8 mouse cellular contexts compared by ENCODE assay signal in the genomic region with DNA sequence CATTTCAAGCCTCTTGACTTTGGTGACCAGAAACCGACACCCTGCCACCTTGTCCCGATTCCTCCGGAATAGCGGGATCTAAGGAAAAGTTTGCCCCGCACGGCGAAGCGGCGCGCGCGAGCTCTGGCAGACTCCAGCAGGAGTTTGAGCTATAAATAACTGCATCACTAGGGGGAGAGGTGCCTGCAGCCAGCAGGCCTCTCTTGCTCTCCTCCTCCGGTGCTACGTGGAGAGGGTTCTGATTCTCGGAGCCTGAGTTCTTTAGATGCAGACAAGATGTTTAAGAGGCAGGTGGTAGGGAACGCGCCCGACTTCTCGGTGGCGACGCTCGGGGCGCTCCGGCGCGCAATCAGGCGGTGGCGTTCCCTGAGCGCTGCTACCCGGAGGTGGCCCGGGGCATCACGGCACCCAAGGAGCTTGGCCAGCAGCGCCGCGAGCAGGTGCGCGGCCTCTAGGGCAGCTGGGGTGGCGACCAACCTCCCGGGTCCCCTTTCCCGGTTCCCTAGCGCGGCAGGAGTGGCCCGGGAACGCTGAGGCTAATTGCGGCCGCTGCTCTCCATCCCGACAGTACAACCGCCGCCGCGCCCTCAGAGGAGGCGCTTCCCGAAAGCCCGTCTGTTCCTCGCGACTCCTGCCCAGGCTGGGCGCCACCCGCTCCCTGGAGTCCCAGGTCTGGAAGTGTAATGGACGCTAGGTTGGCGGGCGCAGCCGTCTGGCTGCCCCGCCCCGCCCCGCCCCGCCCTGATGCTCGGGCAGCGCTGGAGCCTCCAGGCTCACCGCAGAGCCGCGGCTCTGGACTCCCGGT. TPM values are rescaled to one million over a fixed set of nuclear protein-coding genes. Genes with fewer than 3 reads are reported as not detected.
DNase-seq lines count a peak whose midpoint lies in the region; ATAC-seq and TF ChIP-seq lines count a peak whose summit lies in the region.

No protein-coding gene starts in this region.

- peak; percentile 43; the same call in 1 of the 2 replicates for TF ChIP-seq POLR2A in cortical plate, adult 2 months (IDR thresholded peaks at IDR 0.05; ENCODE audit: extremely low read depth, insufficient read depth, low read length)

- no peaks in the 10 kb centered on the region for H3K4me1 ChIP-seq in cortical plate, adult 2 months (ENCODE audit: control insufficient read depth, insufficient read depth, low read length)
- 0 out of 2 replicates have a peak, but pooled peaks cover 3% of the 10 kb centered on the region for H3K4me1 ChIP-seq in hindbrain, embryonic 13.5 days (replicated peaks)

- peak overlapping the region; percentile 69 for H3K4me2 ChIP-seq in hindbrain, embryonic 13.5 days

- peak overlapping the region; percentile 97 for H3K27ac ChIP-seq in cortical plate, adult 2 months (ENCODE audit: insufficient read depth, low read length)
- peak overlapping the region; percentile 81 for H3K27ac ChIP-seq in gastrocnemius, adult 2 months
- H3K27ac ChIP-seq in hindbrain, embryonic 13.5 days: peak overlapping the region; percentile 98

- intact Hi-C loops in gastrocnemius, adult 2 months (cut with DNase I): no loop called here

- ATAC-seq in hindbrain, embryonic 13.5 days (ENCODE audit: low FRiP score): peak; percentile 58

- peak; percentile 57 to 62 for DNase-seq in adrenal gland, postnatal 36 days
- peak; percentile 72 for DNase-seq in gastrocnemius, adult 2 months
- peak; percentile 32 to 60 for DNase-seq in left cerebral cortex, adult 8-10 months (ENCODE audit: low spot score in 2 of 2)
- peak; percentile 38 for DNase-seq in lung, postnatal 36 days
- DNase-seq in retina, postnatal 7 days (ENCODE audit: low read depth, low spot score): peak; percentile 41
- DNase-seq in T-cell, adult 2 months (ENCODE audit: low spot score): no peak

- H3K9ac ChIP-seq in hindbrain, embryonic 13.5 days: peak overlapping the region; percentile 93

- no peak for TF ChIP-seq CTCF in cortical plate, adult 2 months (IDR thresholded peaks at IDR 0.05; ENCODE audit: extremely low read depth, insufficient read depth, low read length)
- TF ChIP-seq CTCF in gastrocnemius, adult 2 months (IDR thresholded peaks at IDR 0.05): peak; percentile 28

- no peaks in the 10 kb centered on the region for H3K27me3 ChIP-seq in hindbrain, embryonic 13.5 days

- WGBS in hindbrain, embryonic 13.5 days: under 1% methylated on average over 61 of the region's 72 CpGs

- H3K4me3 ChIP-seq in cortical plate, adult 2 months (ENCODE audit: insufficient read depth, low read length): peak overlapping the region; percentile 80
- H3K4me3 ChIP-seq in gastrocnemius, adult 2 months: peak overlapping the region; percentile 87
- H3K4me3 ChIP-seq in hindbrain, embryonic 13.5 days: peak overlapping the region; percentile 87

- H3K36me3 ChIP-seq in hindbrain, embryonic 13.5 days: no peaks in the 10 kb centered on the region

- no peaks in the 10 kb centered on the region for H3K9me3 ChIP-seq in hindbrain, embryonic 13.5 days

RNA-seq across cellular contexts. Expression of gene Epha7, which starts 2.1 kb away (rescaled TPM):
- total RNA-seq in adrenal gland, postnatal 36 days (2021): 1 to 10 TPM; 2.0 to 2.9 TPM
- polyA plus RNA-seq in cortical plate, adult 2 months (2012; rRNA removed): 29.3 and 38.5 TPM in 2 replicates
- total RNA-seq in gastrocnemius, adult 2 months (2021): 1 to 10 TPM; 1.6 to 2.4 TPM
- polyA plus RNA-seq in hindbrain, embryonic 13.5 days (2015; fragmentation: Nextera tagmentation; extraction: Ambion mirVana): 79.5 and 82.6 TPM in 2 replicates
- 10 to 100 TPM; 70.2 to 78.5 (median 76.6) TPM for total RNA-seq in left cerebral cortex, adult 8-10 months (2022)

Comparison
In these comparisons a context has a peak if more than half of its experiments do, and no peak if none do; other contexts are left out.
1. RNA of gene Epha7, which starts 2.1 kb away (total RNA-seq): 70.2 to 78.5 TPM in left cerebral cortex, adult 8-10 months; 2.0 to 2.9 TPM in adrenal gland, postnatal 36 days and 1.6 to 2.4 TPM in gastrocnemius, adult 2 months; every median in the first group is over 10 times any median in the second.
2. Peak in every context shown above with its lines, with median percentiles within 50 percentile points of each other: H3K27ac ChIP-seq and H3K4me3 ChIP-seq.